Mouse (Mus musculus): ENCODE measurements around the gene Itch. TPM values are rescaled to one million over a fixed set of nuclear protein-coding genes. Genes with fewer than 3 reads are reported as not detected.
"Not testable (repeated sequence)": the region's sequence is repeated elsewhere in the genome, so short reads cannot be mapped to it uniquely, and the experiment has no call there.

The Itch gene
- polyA plus RNA-seq, 2 experiments, result 6.0 to 14.2 TPM

DNA sequence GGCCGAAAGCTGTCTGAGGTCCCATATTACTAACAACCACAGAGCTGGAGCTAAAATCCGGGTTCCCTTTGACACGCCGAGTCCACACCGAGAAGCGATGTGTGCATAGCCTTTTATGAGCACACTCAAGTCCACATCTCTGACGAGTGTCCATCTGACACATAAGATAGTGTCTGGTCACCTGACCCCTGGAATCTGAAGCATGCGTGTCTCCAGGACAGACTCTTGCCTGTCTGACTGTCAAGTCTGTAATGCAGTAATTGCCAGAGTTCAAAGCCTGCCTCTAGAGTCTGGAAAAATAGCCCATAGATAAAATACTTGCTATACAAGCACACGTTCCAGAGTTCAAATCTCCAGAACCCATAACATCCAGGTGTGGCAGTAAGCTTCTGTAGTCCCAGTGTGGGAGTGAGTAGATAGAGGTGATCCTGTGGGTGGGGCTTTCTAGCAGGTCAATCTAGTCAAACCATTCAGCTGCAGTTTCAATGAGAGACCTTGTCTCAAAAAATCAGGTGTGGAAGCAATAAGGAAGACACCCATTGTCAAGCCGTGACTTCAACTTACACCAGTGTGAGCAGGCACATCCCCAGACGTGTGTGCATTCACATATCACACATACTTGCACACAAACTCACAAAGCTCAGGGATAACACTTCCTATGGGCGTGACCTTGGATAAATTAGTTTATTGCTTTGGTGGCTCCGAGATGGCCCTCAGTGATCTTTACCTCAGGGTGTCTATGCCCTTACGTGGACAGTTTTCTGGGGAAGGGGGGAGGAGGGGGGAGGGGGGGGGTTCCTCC is 33.1 kb upstream of the Itch start:
- TF ChIP-seq CTCF (IDR thresholded peaks at IDR 0.05; ENCODE audit: low read depth), result no peak
- no peak for TF ChIP-seq EP300 (IDR thresholded peaks at IDR 0.05; ENCODE audit: low read depth)
- 63% methylated on average over 14 of the region's 14 CpGs for WGBS (ENCODE audit: insufficient replicate concordance)
- Histone ChIP-seq H3K27ac (no peak overlapping the region), H3K27me3 (ENCODE audit: control insufficient read depth, insufficient read depth, low read length) (no peaks in the 10 kb centered on the region), H3K4me1 (replicated peaks; ENCODE audit: control insufficient read depth in 2 of 2, insufficient read depth in 2 of 2, low read length in 1 of 2) (peaks cover 0 to 5% of the 10 kb centered on the region in 2 experiments; a peak in 1 of 4 replicates), H3K36me3 (replicated peaks; ENCODE audit: control insufficient read depth, insufficient read depth, low read depth) (no peaks in the 10 kb centered on the region), H3K9me3 (ENCODE audit: control insufficient read depth, low read length) (no peaks in the 10 kb centered on the region), H3K4me3 (ENCODE audit: insufficient read depth in 1 of 2, low read depth in 2 of 2, low read length in 2 of 2) (no peak overlapping the region), H3K9ac (replicated peaks) (no peak overlapping the region), H3K4me2 (ENCODE audit: low read depth) (no peak overlapping the region)
- ATAC-seq (ENCODE audit: insufficient read depth) (no peak), DNase-seq (ENCODE audit: low read depth in 3 of 3, low spot score in 3 of 3) (no peak)

DNA sequence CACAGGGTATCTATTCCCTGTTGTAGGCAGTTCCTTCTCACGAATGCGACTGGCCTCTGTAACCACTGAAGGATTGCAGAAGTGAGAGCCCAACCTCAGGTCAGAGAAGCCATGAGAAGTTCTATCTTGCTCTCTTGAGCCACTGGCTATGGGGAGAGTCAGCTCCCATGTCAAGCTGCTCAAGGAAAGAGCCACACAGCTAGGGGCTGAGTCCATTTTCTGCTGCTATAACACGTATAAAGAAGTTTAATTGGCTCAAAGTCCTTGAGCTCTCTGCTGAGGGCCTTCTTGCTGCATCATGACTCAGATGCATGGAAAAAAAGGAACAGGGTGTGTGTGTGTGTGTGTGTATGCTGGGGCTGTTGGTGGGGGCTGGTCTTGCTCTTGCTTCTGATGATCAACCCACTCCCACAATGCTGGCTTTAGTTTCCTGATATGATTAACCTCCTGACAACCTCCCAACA is 32.5 kb upstream of the Itch start:
- Histone ChIP-seq H3K4me1 (replicated peaks; ENCODE audit: control insufficient read depth in 2 of 2, insufficient read depth in 2 of 2, low read length in 1 of 2) (peaks cover 0 to 5% of the 10 kb centered on the region in 2 experiments; a peak in 1 of 4 replicates), H3K4me3 (ENCODE audit: insufficient read depth in 1 of 2, low read depth in 2 of 2, low read length in 2 of 2) (no peak overlapping the region), H3K4me2 (ENCODE audit: low read depth) (no peak overlapping the region), H3K36me3 (replicated peaks; ENCODE audit: control insufficient read depth, insufficient read depth, low read depth) (no peaks in the 10 kb centered on the region), H3K9me3 (ENCODE audit: control insufficient read depth, low read length) (no peaks in the 10 kb centered on the region), H3K27ac (no peak overlapping the region), H3K9ac (replicated peaks) (no peak overlapping the region), H3K27me3 (ENCODE audit: control insufficient read depth, insufficient read depth, low read length) (no peaks in the 10 kb centered on the region)
- TF ChIP-seq CTCF (IDR thresholded peaks at IDR 0.05; ENCODE audit: low read depth), result no peak
- no peak for TF ChIP-seq EP300 (IDR thresholded peaks at IDR 0.05; ENCODE audit: low read depth)
- no peak for ATAC-seq (ENCODE audit: insufficient read depth)
- no peak for DNase-seq (ENCODE audit: low read depth in 3 of 3, low spot score in 3 of 3)
- 22% methylated on average over 3 of the region's 3 CpGs for WGBS (ENCODE audit: insufficient replicate concordance)

DNA sequence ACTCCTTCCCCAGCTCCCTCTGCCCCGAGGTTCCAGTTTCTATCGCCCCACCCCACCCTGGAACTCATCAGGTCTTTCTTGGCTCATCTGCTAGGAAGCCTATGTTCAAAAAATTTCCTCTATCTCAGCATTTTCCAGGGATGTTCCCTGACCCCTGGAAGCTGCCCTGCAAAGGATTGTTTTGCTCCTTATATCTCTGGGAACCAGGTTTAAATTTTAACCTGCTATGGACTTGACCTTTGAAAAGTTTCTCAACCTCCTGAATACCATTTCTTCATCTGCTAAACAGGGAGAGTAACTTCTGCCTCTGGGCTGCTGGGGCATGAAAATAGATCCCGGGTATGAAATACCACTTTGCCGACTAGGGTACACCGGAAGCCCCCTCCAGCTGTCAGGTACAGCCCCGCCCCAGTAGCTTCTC is 31.5 kb upstream of the Itch start:
- H3K27ac ChIP-seq, result no peak overlapping the region
- peaks cover 0 to 5% of the 10 kb centered on the region in 2 experiments; a peak in 1 of 4 replicates for H3K4me1 ChIP-seq (replicated peaks; ENCODE audit: control insufficient read depth in 2 of 2, insufficient read depth in 2 of 2, low read length in 1 of 2)
- no peak overlapping the region for H3K4me2 ChIP-seq (ENCODE audit: low read depth)
- no peaks in the 10 kb centered on the region for H3K27me3 ChIP-seq (ENCODE audit: control insufficient read depth, insufficient read depth, low read length)
- TF ChIP-seq CTCF (IDR thresholded peaks at IDR 0.05; ENCODE audit: low read depth), result no peak
- TF ChIP-seq EP300 (IDR thresholded peaks at IDR 0.05; ENCODE audit: low read depth), result no peak
- H3K9me3 ChIP-seq (ENCODE audit: control insufficient read depth, low read length), result no peaks in the 10 kb centered on the region
- H3K36me3 ChIP-seq (replicated peaks; ENCODE audit: control insufficient read depth, insufficient read depth, low read depth), result no peaks in the 10 kb centered on the region
- DNase-seq (ENCODE audit: low read depth in 3 of 3, low spot score in 3 of 3) (no peak), ATAC-seq (ENCODE audit: insufficient read depth) (no peak)
- H3K4me3 ChIP-seq (ENCODE audit: insufficient read depth in 1 of 2, low read depth in 2 of 2, low read length in 2 of 2), result no peak overlapping the region
- no peak overlapping the region for H3K9ac ChIP-seq (replicated peaks)
- WGBS (ENCODE audit: insufficient replicate concordance), result 44% methylated on average over 6 of the region's 6 CpGs

DNA sequence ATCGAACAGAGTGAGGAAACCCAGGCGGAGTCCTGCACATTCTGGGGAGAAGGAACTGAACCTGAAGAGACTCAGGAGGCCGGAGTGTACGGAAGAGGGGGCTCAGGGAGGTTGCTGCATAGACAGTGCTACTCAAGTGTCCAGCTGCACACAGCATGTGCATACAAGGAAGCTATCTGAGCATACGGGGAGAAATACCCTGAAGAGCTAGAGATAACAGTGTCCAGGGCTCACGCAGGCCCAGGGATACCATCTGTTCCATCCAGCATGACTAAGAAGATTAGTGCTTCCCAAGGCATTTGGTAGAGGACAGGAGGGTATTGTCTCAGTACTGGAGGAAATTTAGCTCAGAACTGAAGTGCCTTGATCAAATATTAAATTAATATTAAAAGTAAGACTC is 29.7 kb upstream of the Itch start:
- peak; percentile 52; the same call in 1 of the 2 replicates for ATAC-seq (ENCODE audit: insufficient read depth)
- no peaks in the 10 kb centered on the region for H3K27me3 ChIP-seq (ENCODE audit: control insufficient read depth, insufficient read depth, low read length)
- no peak overlapping the region for H3K4me3 ChIP-seq (ENCODE audit: insufficient read depth in 1 of 2, low read depth in 2 of 2, low read length in 2 of 2)
- no peak overlapping the region; the same call in 1 of the 2 replicates for H3K9ac ChIP-seq (replicated peaks)
- no peak overlapping the region for H3K27ac ChIP-seq
- 50% methylated on average over 6 of the region's 6 CpGs for WGBS (ENCODE audit: insufficient replicate concordance)
- no peak for DNase-seq (ENCODE audit: low read depth in 3 of 3, low spot score in 3 of 3)
- H3K4me1 ChIP-seq (replicated peaks; ENCODE audit: control insufficient read depth in 2 of 2, insufficient read depth in 2 of 2, low read length in 1 of 2), result peaks cover 0 to 5% of the 10 kb centered on the region in 2 experiments; a peak in 1 of 4 replicates
- no peak for TF ChIP-seq EP300 (IDR thresholded peaks at IDR 0.05; ENCODE audit: low read depth)
- no peaks in the 10 kb centered on the region for H3K36me3 ChIP-seq (replicated peaks; ENCODE audit: control insufficient read depth, insufficient read depth, low read depth)
- H3K4me2 ChIP-seq (ENCODE audit: low read depth), result no peak overlapping the region
- H3K9me3 ChIP-seq (ENCODE audit: control insufficient read depth, low read length), result no peaks in the 10 kb centered on the region

DNA sequence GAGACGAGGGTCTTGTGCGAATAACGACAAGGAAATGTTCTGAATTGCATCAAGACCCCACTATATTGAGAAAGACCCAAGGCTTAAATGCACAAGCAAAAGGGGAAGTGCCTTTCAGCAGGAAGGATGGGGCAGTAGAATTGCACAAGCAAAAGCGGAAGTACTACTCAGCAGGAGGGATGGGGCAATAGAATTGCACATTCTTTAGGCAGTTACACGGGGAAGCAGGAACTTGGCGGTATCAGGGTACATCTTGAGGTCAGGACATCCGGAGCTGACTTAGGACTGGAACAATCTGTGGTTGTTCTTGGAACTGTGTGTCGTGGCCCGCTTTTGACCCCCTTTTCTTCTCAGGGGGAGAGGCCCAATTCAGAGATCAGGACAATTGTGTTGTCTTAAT is 26.0 kb upstream of the Itch start:
- H3K9ac ChIP-seq (replicated peaks); H3K36me3 ChIP-seq (replicated peaks; ENCODE audit: control insufficient read depth, insufficient read depth, low read depth); ATAC-seq (ENCODE audit: insufficient read depth); H3K4me2 ChIP-seq (ENCODE audit: low read depth); H3K27ac ChIP-seq; H3K27me3 ChIP-seq (ENCODE audit: control insufficient read depth, insufficient read depth, low read length); H3K4me1 ChIP-seq (replicated peaks; ENCODE audit: control insufficient read depth in 2 of 2, insufficient read depth in 2 of 2, low read length in 1 of 2); H3K4me3 ChIP-seq (ENCODE audit: insufficient read depth in 1 of 2, low read depth in 2 of 2, low read length in 2 of 2); DNase-seq (ENCODE audit: low read depth in 3 of 3, low spot score in 3 of 3); H3K9me3 ChIP-seq (ENCODE audit: control insufficient read depth, low read length): not testable (repeated sequence)
- WGBS (ENCODE audit: insufficient replicate concordance), result 48% methylated on average over 9 of the region's 9 CpGs

All from liver, embryonic 14.5 days (tissue).